Mouse (Mus musculus) liver, embryonic 12.5 days (tissue): ENCODE data around the gene Pfkl. TPM values are rescaled to one million over a fixed set of nuclear protein-coding genes. Genes with fewer than 3 reads are reported as not detected.

Experiments used
- ATAC-seq: fragments of 200-750 bp; cut with Nextera tagmentation; 2 replicates; pipeline ENCODE4 v1.8.0; 2017; ENCODE audit warnings: moderate number of reproducible peaks, mild to moderate bottlenecking, moderate library complexity
- H3K27ac ChIP-seq: fragments of 300-500 bp; sonication (generic); 2 replicates; pipeline ENCODE4 v1.5.1; 2016; ENCODE audit warnings: mild to moderate bottlenecking
- H3K27me3 ChIP-seq: fragments of 300-500 bp; sonication (generic); replicated peaks from 2 replicates; pipeline ENCODE4 v1.6.1; 2016; ENCODE audit warnings: mild to moderate bottlenecking, moderate library complexity
- H3K36me3 ChIP-seq: fragments of 300-500 bp; sonication (generic); 2 replicates; pipeline ENCODE4 v1.6.1; 2016; ENCODE audit warnings: mild to moderate bottlenecking, moderate library complexity
- H3K4me1 ChIP-seq: fragments of 300-500 bp; sonication (generic); 2 replicates; pipeline ENCODE4 v1.6.1; 2016
- H3K4me2 ChIP-seq: fragments of 300-500 bp; sonication (generic); 2 replicates; pipeline ENCODE4 v1.6.1; 2016; ENCODE audit warnings: mild to moderate bottlenecking, moderate library complexity
- H3K4me3 ChIP-seq: fragments of 300-500 bp; sonication (generic); 2 replicates; pipeline ENCODE4 v1.5.1; 2016; ENCODE audit warnings: mild to moderate bottlenecking, moderate library complexity
- H3K9ac ChIP-seq: fragments of 300-500 bp; sonication (generic); 2 replicates; pipeline ENCODE4 v1.6.1; 2016; ENCODE audit warnings: mild to moderate bottlenecking, moderate library complexity
- H3K9me3 ChIP-seq: fragments of 300-500 bp; sonication (generic); replicated peaks from 2 replicates; pipeline ENCODE4 v1.6.1; 2016; ENCODE audit warnings: mild to moderate bottlenecking, moderate library complexity
- WGBS: fragments of 180-500 bp; shearing (Covaris S2); methylation state at CpG from one replicate; pipeline ENCODE4 v1.1.7; 2016; ENCODE audit not compliant: insufficient replicate concordance; 5-methylcytosine and 5-hydroxymethylcytosine counted together
- polyA plus RNA-seq: library from polyadenylated mRNA; unstranded; fragments of >200 nt; fragmentation: Nextera tagmentation; extraction: Ambion mirVana; gene quantifications from 2 replicates; pipeline ENCODE4 v1.2.1, GENCODE M21; 2016

Pfkl gene
- polyA plus RNA-seq, 1 experiment from 2014 or later: 157 TPM

- Histone ChIP-seq H3K4me2 (peak within 1 kb of the TSS; percentile 89), H3K9me3 (no peaks in the 10 kb centered on the region), H3K27ac (no peak within 1 kb of the TSS), H3K36me3 (no peaks in the 10 kb centered on the region), H3K27me3 (peaks cover 5% of the 10 kb centered on the region), H3K4me1 (peaks cover 34% of the 10 kb centered on the region), H3K4me3 (peak within 1 kb of the TSS; percentile 70), H3K9ac (peak within 1 kb of the TSS; percentile 77)
- ATAC-seq: peak; percentile 97
- WGBS: 2% methylated on average over 57 of the region's 57 CpGs
These were observed 31.2 kb downstream of the Pfkl start, which contains the start of gene 1810043G02Rik for GRCm38 (mm10) chr10:77978351-77979350. Gene 1810043G02Rik (plus strand): TSS chr10:77978524.

DNA sequence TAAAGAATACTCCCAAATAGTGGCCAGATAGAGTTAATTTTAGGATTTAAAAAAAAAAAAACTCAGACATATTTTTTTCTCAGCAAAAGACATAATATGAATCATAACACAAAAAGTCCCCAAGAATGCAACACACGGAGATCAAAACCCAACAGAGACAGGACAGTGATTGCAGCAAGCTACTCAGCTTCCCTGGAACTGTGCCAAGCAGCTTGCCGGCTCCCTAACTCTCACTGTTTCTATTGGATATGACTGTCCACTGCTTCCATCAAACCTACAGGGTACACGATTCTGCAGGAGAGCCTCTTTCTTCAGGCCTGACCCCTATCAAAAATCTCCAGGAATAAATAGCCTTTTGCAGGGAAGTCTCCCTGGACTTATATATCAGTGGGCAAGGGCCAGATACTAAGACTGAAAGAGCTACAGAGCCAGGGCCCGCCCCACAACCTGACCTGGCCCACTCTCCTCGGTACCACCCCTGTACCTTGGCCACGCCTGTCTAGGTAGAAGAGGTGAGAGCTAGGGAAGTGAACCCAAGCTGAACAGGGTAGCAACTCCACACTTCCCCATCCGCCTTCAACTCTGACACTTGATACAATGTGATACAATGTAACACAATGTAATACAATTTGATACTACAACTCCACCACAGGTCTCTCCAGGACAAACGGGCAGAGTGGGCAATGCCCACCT lies 33.3 kb downstream of the Pfkl start:
- Histone ChIP-seq H3K4me1 (peaks cover 34% of the 10 kb centered on the region), H3K4me2 (no peak overlapping the region), H3K4me3 (no peak overlapping the region), H3K36me3 (no peaks in the 10 kb centered on the region), H3K27ac (no peak overlapping the region), H3K9me3 (no peaks in the 10 kb centered on the region), H3K27me3 (peaks cover 8% of the 10 kb centered on the region), H3K9ac (no peak overlapping the region)
- ATAC-seq: no peak
- WGBS: 61% methylated on average over 8 of the region's 8 CpGs

DNA sequence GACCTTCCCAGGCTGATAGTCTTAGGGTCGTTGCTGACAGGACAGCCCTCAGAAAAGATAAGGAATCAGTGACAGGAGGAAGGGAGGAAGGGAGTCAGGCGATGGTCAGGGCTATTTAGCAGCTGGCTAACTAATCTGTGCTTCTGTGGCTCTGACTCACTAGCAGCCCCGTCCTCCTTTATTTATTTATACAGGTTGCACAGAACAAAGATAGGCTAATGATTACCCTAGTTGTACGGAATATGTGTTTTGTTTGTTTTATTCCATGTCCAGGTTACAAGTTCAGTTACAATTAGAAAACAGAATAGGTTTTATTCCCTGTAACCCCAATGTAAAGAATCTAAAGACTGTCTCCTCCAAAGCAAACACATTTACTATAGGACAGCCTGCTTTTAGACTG lies 34.2 kb downstream of the Pfkl start:
- Histone ChIP-seq H3K4me3 (no peak overlapping the region), H3K27ac (no peak overlapping the region), H3K9me3 (no peaks in the 10 kb centered on the region), H3K4me2 (no peak overlapping the region), H3K36me3 (no peaks in the 10 kb centered on the region), H3K27me3 (peaks cover 17% of the 10 kb centered on the region), H3K9ac (no peak overlapping the region), H3K4me1 (peaks cover 39% of the 10 kb centered on the region)
- 12% methylated on average over 4 of the region's 4 CpGs for WGBS
- ATAC-seq: no peak

DNA sequence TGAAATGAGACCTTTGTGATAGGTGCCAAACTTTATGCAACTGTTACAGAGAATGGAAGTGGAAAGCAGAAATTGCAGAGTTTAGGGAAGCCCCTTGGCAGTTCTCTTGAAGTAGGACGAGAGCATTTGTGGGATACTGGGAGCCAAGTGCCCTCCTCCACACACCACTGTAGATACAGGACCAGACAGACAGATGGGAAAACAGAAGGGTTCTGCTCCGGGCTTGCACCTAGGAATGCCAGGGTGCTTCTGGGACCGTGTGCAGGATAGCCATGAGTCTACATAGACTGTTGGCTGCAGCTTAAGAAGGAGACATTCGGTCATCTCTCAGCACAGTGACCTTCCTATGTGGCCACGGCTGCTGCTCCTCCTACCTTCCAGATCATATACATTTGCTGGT lies 35.1 kb downstream of the Pfkl start:
- Histone ChIP-seq H3K27me3 (peaks cover 25% of the 10 kb centered on the region), H3K4me3 (no peak overlapping the region), H3K4me1 (peaks cover 36% of the 10 kb centered on the region), H3K27ac (no peak overlapping the region), H3K9ac (no peak overlapping the region), H3K4me2 (no peak overlapping the region), H3K9me3 (no peaks in the 10 kb centered on the region), H3K36me3 (no peaks in the 10 kb centered on the region)
- 53% methylated on average over 5 of the region's 5 CpGs for WGBS
- ATAC-seq: no peak

DNA sequence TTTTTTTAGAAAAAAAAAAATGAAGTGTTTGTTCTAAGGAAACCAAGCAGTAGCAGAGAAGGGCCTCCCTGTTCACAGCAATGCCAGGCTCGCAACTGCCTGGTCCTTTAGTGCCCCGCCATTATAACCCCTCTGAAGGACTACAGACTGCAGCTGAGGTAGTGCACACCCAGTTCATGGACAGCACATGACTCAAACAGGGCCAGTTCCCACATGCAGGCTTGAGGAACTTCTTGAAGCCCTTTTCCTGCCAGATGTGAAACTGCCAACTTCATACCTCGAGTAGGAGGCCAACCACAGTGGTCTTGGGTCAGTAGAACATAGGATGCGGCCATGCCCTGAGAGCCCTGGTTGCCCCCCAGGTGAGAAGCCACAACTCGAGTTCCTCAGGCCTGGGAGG lies 35.6 kb downstream of the Pfkl start:
- no peaks in the 10 kb centered on the region for H3K36me3 ChIP-seq
- H3K4me2 ChIP-seq: no peak overlapping the region
- peaks cover 30% of the 10 kb centered on the region for H3K27me3 ChIP-seq
- peaks cover 38% of the 10 kb centered on the region for H3K4me1 ChIP-seq
- WGBS: 45% methylated on average over 5 of the region's 5 CpGs
- ATAC-seq: no peak
- no peak overlapping the region for H3K27ac ChIP-seq
- no peak overlapping the region for H3K4me3 ChIP-seq
- no peaks in the 10 kb centered on the region for H3K9me3 ChIP-seq
- H3K9ac ChIP-seq: no peak overlapping the region

- no peaks in the 10 kb centered on the region for H3K36me3 ChIP-seq
- no peaks in the 10 kb centered on the region for H3K9me3 ChIP-seq
- WGBS: 42% methylated on average over 17 of the region's 17 CpGs
- no peak for ATAC-seq
- H3K4me2 ChIP-seq: no peak overlapping the region
- H3K9ac ChIP-seq: no peak overlapping the region
- H3K27ac ChIP-seq: no peak overlapping the region
- no peak overlapping the region for H3K4me3 ChIP-seq
- peaks cover 46% of the 10 kb centered on the region for H3K27me3 ChIP-seq
- peaks cover 24% of the 10 kb centered on the region for H3K4me1 ChIP-seq
These were observed 38.0 kb downstream of the Pfkl start for GRCm38 (mm10) chr10:77971709-77972553.

DNA sequence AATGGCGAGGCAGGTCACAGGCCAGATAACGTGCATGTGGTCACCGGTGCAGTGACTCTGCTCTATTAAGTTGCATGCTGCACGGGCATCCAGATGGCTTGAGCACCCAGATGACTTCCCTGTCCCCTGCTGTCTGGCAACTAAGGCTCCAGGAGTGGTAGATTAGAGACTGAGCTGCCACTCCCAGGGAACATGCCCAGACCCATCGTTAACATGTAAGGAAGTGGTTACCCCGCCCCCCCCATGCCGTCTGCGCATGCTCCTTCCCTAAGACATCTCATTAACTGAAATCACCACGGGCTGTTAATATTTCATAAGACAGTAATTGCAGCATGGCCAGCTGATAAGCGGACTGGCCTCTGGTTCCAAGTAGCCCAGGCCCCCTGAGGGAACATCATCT lies 38.7 kb downstream of the Pfkl start:
- no peak for ATAC-seq
- Histone ChIP-seq H3K27ac (no peak overlapping the region), H3K9me3 (no peaks in the 10 kb centered on the region), H3K4me1 (peaks cover 24% of the 10 kb centered on the region), H3K9ac (no peak overlapping the region), H3K27me3 (peaks cover 51% of the 10 kb centered on the region), H3K4me2 (no peak overlapping the region), H3K4me3 (no peak overlapping the region), H3K36me3 (no peaks in the 10 kb centered on the region)
- 29% methylated on average over 10 of the region's 10 CpGs for WGBS

DNA sequence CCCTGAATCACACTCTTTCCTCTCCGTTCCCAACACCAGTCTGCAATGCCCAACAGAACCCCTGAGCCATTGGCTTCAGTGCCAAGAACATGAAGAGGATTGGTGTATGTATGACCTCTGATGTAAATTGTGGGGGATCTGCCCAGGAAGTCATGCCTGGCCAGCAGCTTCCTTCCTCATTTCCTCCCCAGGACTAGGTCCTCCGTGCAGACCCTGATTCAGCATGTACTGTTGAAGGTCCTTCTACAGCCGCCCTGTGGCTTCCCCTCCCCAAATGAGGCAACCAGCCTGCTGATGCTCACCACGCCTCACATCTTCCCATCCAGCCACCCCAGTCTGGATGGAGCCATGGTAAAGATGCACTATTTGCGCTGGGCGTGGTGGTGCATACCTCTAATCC lies 39.4 kb downstream of the Pfkl start, which contains the start of gene Trpm2:
TSS of gene Trpm2 (minus strand) at position 83 of the 400 bp plus-strand sequence.
- no peak within 1 kb of the TSS for H3K27ac ChIP-seq
- no peak within 1 kb of the TSS for H3K9ac ChIP-seq
- ATAC-seq: no peak

DNA sequence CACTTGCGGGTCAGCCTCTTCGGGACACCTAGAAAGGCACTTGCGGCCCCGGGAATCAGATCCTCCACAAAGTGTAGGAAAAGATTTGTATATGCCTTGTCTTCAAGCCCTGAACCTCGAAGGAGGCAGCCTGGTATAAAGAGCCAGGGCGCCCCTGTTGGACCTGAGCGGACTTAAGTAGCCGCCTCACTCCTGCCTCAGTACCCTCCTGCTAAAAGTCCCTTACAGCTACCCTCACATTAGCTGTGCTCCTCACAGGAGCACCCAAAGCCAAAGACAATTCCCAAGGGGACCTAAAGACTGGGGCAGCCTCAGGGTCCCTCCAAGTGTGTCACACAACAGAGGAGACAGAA lies 39.9 kb downstream of the Pfkl start:
- Histone ChIP-seq H3K27ac (no peak overlapping the region), H3K36me3 (no peaks in the 10 kb centered on the region), H3K9me3 (no peaks in the 10 kb centered on the region), H3K27me3 (peaks cover 51% of the 10 kb centered on the region), H3K9ac (no peak overlapping the region), H3K4me1 (peaks cover 17% of the 10 kb centered on the region), H3K4me2 (peak overlapping the region; percentile 48), H3K4me3 (0 out of 2 replicates have a peak overlapping the region, but pooled peaks have one; percentile 11)
- 15% methylated on average over 8 of the region's 8 CpGs for WGBS
- ATAC-seq: no peak

More for the DNA sequence above, 39.4 kb downstream of the Pfkl start, which contains the start of gene Trpm2:
- H3K4me3 ChIP-seq: peak within 1 kb of the TSS; percentile 11; the same call in 1 of the 2 replicates
- H3K4me2 ChIP-seq: peak within 1 kb of the TSS; percentile 48
- no peaks in the 10 kb centered on the region for H3K36me3 ChIP-seq
- H3K4me1 ChIP-seq: peaks cover 23% of the 10 kb centered on the region
- H3K9me3 ChIP-seq: no peaks in the 10 kb centered on the region
- peaks cover 51% of the 10 kb centered on the region for H3K27me3 ChIP-seq
- WGBS: 37% methylated on average over 6 of the region's 6 CpGs

DNA sequence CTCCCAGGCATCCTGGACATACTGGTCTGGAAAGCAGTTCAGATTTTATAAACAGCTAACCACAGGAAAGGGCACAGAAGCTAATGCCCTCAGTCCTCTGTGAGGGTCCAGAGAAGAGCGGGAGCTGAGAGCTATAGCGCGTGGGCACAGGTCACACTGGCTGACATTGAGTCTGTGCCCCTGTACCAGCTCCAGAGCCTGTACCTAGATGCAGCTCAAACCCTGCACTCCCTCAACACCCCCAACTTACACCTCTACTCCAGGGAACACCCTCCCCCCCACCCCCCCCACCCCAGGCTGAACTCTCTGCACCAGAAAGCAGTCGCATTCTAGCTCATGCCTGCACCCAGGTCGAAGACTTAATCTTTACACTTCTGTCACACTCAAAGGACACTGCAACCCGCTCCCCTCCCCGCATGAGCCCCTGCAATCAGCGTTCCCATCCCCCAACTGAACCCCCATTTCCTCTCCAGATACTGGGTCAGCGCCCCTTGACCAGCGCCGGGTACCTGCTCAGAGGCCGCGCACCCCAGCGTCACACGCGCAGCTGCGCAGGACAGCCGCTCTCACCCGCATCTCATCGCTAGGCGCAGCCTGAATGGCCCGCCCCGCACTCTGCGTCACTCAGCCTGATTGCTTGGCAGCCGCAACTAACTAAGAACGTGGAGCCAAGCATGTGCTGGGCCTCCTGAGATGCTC lies 40.5 kb downstream of the Pfkl start:
- WGBS: 4% methylated on average over 26 of the region's 26 CpGs
- no peaks in the 10 kb centered on the region for H3K36me3 ChIP-seq
- peaks cover 12% of the 10 kb centered on the region; the same call in 1 of the 2 replicates for H3K4me1 ChIP-seq
- no peaks in the 10 kb centered on the region for H3K9me3 ChIP-seq
- ATAC-seq: 0 out of 2 replicates have a peak, but pooled peaks have one; percentile 27
- peak overlapping the region; percentile 11; the same call in 1 of the 2 replicates for H3K4me3 ChIP-seq
- no peak overlapping the region for H3K9ac ChIP-seq
- peak overlapping the region; percentile 48 for H3K4me2 ChIP-seq
- H3K27me3 ChIP-seq: peaks cover 51% of the 10 kb centered on the region
- H3K27ac ChIP-seq: no peak overlapping the region

DNA sequence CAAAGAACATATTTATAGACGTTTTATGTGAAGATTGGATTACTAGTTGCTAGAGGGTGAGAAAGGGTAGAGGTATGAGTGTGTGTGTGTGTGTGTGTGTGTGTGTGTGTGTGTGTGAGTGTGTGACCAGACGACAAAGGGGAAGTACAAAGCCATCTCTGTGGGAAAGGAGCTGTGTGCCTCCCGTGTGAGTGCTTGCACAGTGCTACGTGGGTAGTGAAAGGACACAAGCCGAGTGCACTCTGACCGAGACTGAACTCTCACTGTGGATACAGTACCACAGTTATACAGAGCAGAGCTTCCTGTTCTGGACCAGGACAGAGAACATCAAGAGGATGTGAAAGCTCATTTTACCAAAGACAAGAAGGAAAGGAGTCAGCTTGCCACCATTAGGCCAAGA lies 45.9 kb downstream of the Pfkl start:
- WGBS: 29% methylated on average over 6 of the region's 6 CpGs
- Histone ChIP-seq H3K4me1 (no peaks in the 10 kb centered on the region), H3K4me3 (no peak overlapping the region), H3K36me3 (no peaks in the 10 kb centered on the region), H3K4me2 (no peak overlapping the region), H3K27ac (no peak overlapping the region), H3K27me3 (peaks cover 22% of the 10 kb centered on the region), H3K9ac (no peak overlapping the region), H3K9me3 (no peaks in the 10 kb centered on the region)
- ATAC-seq: no peak
